Mouse (Mus musculus) embryonic facial prominence, embryonic 12.5 days (tissue): ENCODE data around the gene Csgalnact2. TPM values are rescaled to one million over a fixed set of nuclear protein-coding genes. Genes with fewer than 3 reads are reported as not detected.

Source experiments
- ATAC-seq: fragments of 200-750 bp; cut with Nextera tagmentation; 2 replicates; pipeline ENCODE4 v1.8.0; 2017; ENCODE audit not compliant: insufficient number of reproducible peaks, insufficient read depth, low FRiP score, low TSS enrichment
- H3K27ac ChIP-seq: fragments of 300-500 bp; sonication (generic); 2 replicates; pipeline ENCODE4 v1.5.1; 2016; ENCODE audit warnings: mild to moderate bottlenecking
- H3K27me3 ChIP-seq: fragments of 300-500 bp; sonication (generic); 2 replicates; pipeline ENCODE4 v1.6.1; 2016; ENCODE audit warnings: mild to moderate bottlenecking, moderate library complexity
- H3K36me3 ChIP-seq: fragments of 300-500 bp; sonication (generic); 2 replicates; pipeline ENCODE4 v1.6.1; 2016; ENCODE audit warnings: mild to moderate bottlenecking
- H3K4me1 ChIP-seq: fragments of 300-500 bp; sonication (generic); 2 replicates; pipeline ENCODE4 v1.6.1; 2016
- H3K4me2 ChIP-seq: fragments of 300-500 bp; sonication (generic); replicated peaks from 2 replicates; pipeline ENCODE4 v1.6.1; 2016; ENCODE audit warnings: mild to moderate bottlenecking, moderate library complexity
- H3K4me3 ChIP-seq: fragments of 300-500 bp; sonication (generic); 2 replicates; pipeline ENCODE4 v1.5.1; 2016; ENCODE audit warnings: mild to moderate bottlenecking
- H3K9ac ChIP-seq: fragments of 300-500 bp; sonication (generic); 2 replicates; pipeline ENCODE4 v1.6.1; 2016; ENCODE audit warnings: mild to moderate bottlenecking, moderate library complexity
- H3K9me3 ChIP-seq: fragments of 300-500 bp; sonication (generic); 2 replicates; pipeline ENCODE4 v1.6.1; 2016; ENCODE audit warnings: mild to moderate bottlenecking, moderate library complexity
- WGBS: fragments of 180-500 bp; shearing (Covaris S2); methylation state at CpG from one replicate; pipeline ENCODE4 v1.1.7; 2016; 5-methylcytosine and 5-hydroxymethylcytosine counted together
- polyA plus RNA-seq: library from polyadenylated mRNA; unstranded; fragments of >200 nt; fragmentation: Nextera tagmentation; extraction: Ambion mirVana; gene quantifications from 2 replicates; pipeline ENCODE4 v1.2.1, GENCODE M21; 2016

Gene Csgalnact2
- polyA plus RNA-seq, 1 experiment from 2014 or later, result 14.2 TPM

- no peak for ATAC-seq
- Histone ChIP-seq H3K4me3 (no peak overlapping the region), H3K27me3 (no peaks in the 10 kb centered on the region), H3K4me1 (no peaks in the 10 kb centered on the region), H3K9me3 (no peaks in the 10 kb centered on the region), H3K36me3 (no peaks in the 10 kb centered on the region), H3K4me2 (no peak overlapping the region), H3K9ac (no peak overlapping the region), H3K27ac (no peak overlapping the region)
- 81% methylated on average over 3 of the region's 3 CpGs for WGBS
Observed at GRCm38 (mm10) chr6:118082384-118082783, 56.6 kb downstream of the Csgalnact2 start.

GRCm38 (mm10) chr6:118080711-118081110 lies 58.2 kb downstream of the Csgalnact2 start:
- no peak overlapping the region for H3K9ac ChIP-seq
- H3K4me2 ChIP-seq, result no peak overlapping the region
- no peaks in the 10 kb centered on the region for H3K9me3 ChIP-seq
- no peak overlapping the region for H3K4me3 ChIP-seq
- H3K36me3 ChIP-seq, result no peaks in the 10 kb centered on the region
- 84% methylated on average over 4 of the region's 4 CpGs for WGBS
- no peaks in the 10 kb centered on the region for H3K27me3 ChIP-seq
- ATAC-seq, result no peak
- H3K4me1 ChIP-seq, result no peaks in the 10 kb centered on the region
- H3K27ac ChIP-seq, result no peak overlapping the region

GRCm38 (mm10) chr6:118079762-118080465 lies 59.0 kb downstream of the Csgalnact2 start:
- H3K27ac ChIP-seq, result no peak overlapping the region
- H3K36me3 ChIP-seq, result no peaks in the 10 kb centered on the region
- 56% methylated on average over 10 of the region's 10 CpGs for WGBS
- no peak overlapping the region for H3K4me3 ChIP-seq
- no peaks in the 10 kb centered on the region for H3K27me3 ChIP-seq
- H3K9me3 ChIP-seq, result no peaks in the 10 kb centered on the region
- H3K9ac ChIP-seq, result no peak overlapping the region
- no peaks in the 10 kb centered on the region for H3K4me1 ChIP-seq
- no peak for ATAC-seq
- no peak overlapping the region for H3K4me2 ChIP-seq

GRCm38 (mm10) chr6:118079292-118079691 lies 59.6 kb downstream of the Csgalnact2 start:
- Histone ChIP-seq H3K36me3 (no peaks in the 10 kb centered on the region), H3K4me3 (no peak overlapping the region), H3K9ac (no peak overlapping the region), H3K9me3 (no peaks in the 10 kb centered on the region), H3K27me3 (no peaks in the 10 kb centered on the region), H3K4me2 (no peak overlapping the region), H3K27ac (no peak overlapping the region), H3K4me1 (peaks cover 3% of the 10 kb centered on the region; the same call in 1 of the 2 replicates)
- no peak for ATAC-seq
- 64% methylated on average over 3 of the region's 3 CpGs for WGBS

- Histone ChIP-seq H3K27me3 (no peaks in the 10 kb centered on the region), H3K9ac (no peak overlapping the region), H3K27ac (no peak overlapping the region), H3K4me1 (peaks cover 3% of the 10 kb centered on the region; the same call in 1 of the 2 replicates), H3K36me3 (no peaks in the 10 kb centered on the region), H3K9me3 (no peaks in the 10 kb centered on the region), H3K4me3 (no peak overlapping the region), H3K4me2 (no peak overlapping the region)
- ATAC-seq, result no peak
- WGBS, result 70% methylated on average over 10 of the region's 10 CpGs
Observed at GRCm38 (mm10) chr6:118078751-118079150, 60.2 kb downstream of the Csgalnact2 start.

GRCm38 (mm10) chr6:118077421-118077820 lies 61.5 kb downstream of the Csgalnact2 start:
- H3K27me3 ChIP-seq, result no peaks in the 10 kb centered on the region
- no peak for ATAC-seq
- no peaks in the 10 kb centered on the region for H3K36me3 ChIP-seq
- no peak overlapping the region for H3K27ac ChIP-seq
- H3K4me3 ChIP-seq, result no peak overlapping the region
- H3K4me2 ChIP-seq, result no peak overlapping the region
- H3K9ac ChIP-seq, result no peak overlapping the region
- no peaks in the 10 kb centered on the region for H3K9me3 ChIP-seq
- WGBS, result 68% methylated on average over 7 of the region's 7 CpGs
- peaks cover 3% of the 10 kb centered on the region; the same call in 1 of the 2 replicates for H3K4me1 ChIP-seq

GRCm38 (mm10) chr6:118076748-118077147 lies 62.2 kb downstream of the Csgalnact2 start:
- H3K27me3 ChIP-seq, result no peaks in the 10 kb centered on the region
- no peaks in the 10 kb centered on the region for H3K36me3 ChIP-seq
- H3K4me3 ChIP-seq, result no peak overlapping the region
- H3K4me1 ChIP-seq, result peaks cover 3% of the 10 kb centered on the region; the same call in 1 of the 2 replicates
- H3K4me2 ChIP-seq, result no peak overlapping the region
- no peak overlapping the region for H3K9ac ChIP-seq
- no peaks in the 10 kb centered on the region for H3K9me3 ChIP-seq
- H3K27ac ChIP-seq, result no peak overlapping the region
- 82% methylated on average over 8 of the region's 8 CpGs for WGBS
- no peak for ATAC-seq

- Histone ChIP-seq H3K36me3 (no peaks in the 10 kb centered on the region), H3K9ac (no peak overlapping the region), H3K27me3 (no peaks in the 10 kb centered on the region), H3K27ac (no peak overlapping the region), H3K9me3 (no peaks in the 10 kb centered on the region), H3K4me1 (peaks cover 3% of the 10 kb centered on the region; the same call in 1 of the 2 replicates), H3K4me2 (no peak overlapping the region), H3K4me3 (no peak overlapping the region)
- 81% methylated on average over 3 of the region's 3 CpGs for WGBS
- no peak for ATAC-seq
Observed at GRCm38 (mm10) chr6:118076256-118076655, 62.7 kb downstream of the Csgalnact2 start.

GRCm38 (mm10) chr6:118074151-118074550 lies 64.8 kb downstream of the Csgalnact2 start:
- H3K9me3 ChIP-seq, result no peaks in the 10 kb centered on the region
- no peak overlapping the region for H3K27ac ChIP-seq
- H3K4me3 ChIP-seq, result no peak overlapping the region
- peaks cover 3% of the 10 kb centered on the region; the same call in 1 of the 2 replicates for H3K4me1 ChIP-seq
- no peaks in the 10 kb centered on the region for H3K36me3 ChIP-seq
- 36% methylated on average over 3 of the region's 3 CpGs for WGBS
- H3K27me3 ChIP-seq, result no peaks in the 10 kb centered on the region
- no peak for ATAC-seq
- H3K4me2 ChIP-seq, result no peak overlapping the region
- H3K9ac ChIP-seq, result no peak overlapping the region

- no peak for ATAC-seq
- 81% methylated on average over 1 of the region's 1 CpGs for WGBS
- Histone ChIP-seq H3K4me1 (peaks cover 3% of the 10 kb centered on the region; the same call in 1 of the 2 replicates), H3K36me3 (no peaks in the 10 kb centered on the region), H3K4me2 (no peak overlapping the region), H3K27ac (no peak overlapping the region), H3K9me3 (no peaks in the 10 kb centered on the region), H3K27me3 (peaks cover 7% of the 10 kb centered on the region), H3K4me3 (no peak overlapping the region), H3K9ac (no peak overlapping the region)
Observed at GRCm38 (mm10) chr6:118072176-118072575, 66.8 kb downstream of the Csgalnact2 start.

- no peak overlapping the region for H3K27ac ChIP-seq
- H3K9ac ChIP-seq, result no peak overlapping the region
- no peaks in the 10 kb centered on the region for H3K9me3 ChIP-seq
- 83% methylated on average over 3 of the region's 3 CpGs for WGBS
- no peaks in the 10 kb centered on the region for H3K36me3 ChIP-seq
- H3K4me3 ChIP-seq, result no peak overlapping the region
- no peak for ATAC-seq
- H3K4me1 ChIP-seq, result peaks cover 8% of the 10 kb centered on the region
- H3K4me2 ChIP-seq, result no peak overlapping the region
- H3K27me3 ChIP-seq, result peaks cover 15% of the 10 kb centered on the region
Observed at GRCm38 (mm10) chr6:118071416-118071815, 67.5 kb downstream of the Csgalnact2 start.

- no peak for ATAC-seq
- H3K27me3 ChIP-seq, result peaks cover 19% of the 10 kb centered on the region
- no peak overlapping the region for H3K9ac ChIP-seq
- H3K36me3 ChIP-seq, result no peaks in the 10 kb centered on the region
- no peak overlapping the region for H3K27ac ChIP-seq
- H3K4me3 ChIP-seq, result no peak overlapping the region
- 82% methylated on average over 4 of the region's 4 CpGs for whole genome bisulfite sequencing
- no peak overlapping the region for H3K4me2 ChIP-seq
- peaks cover 12% of the 10 kb centered on the region for H3K4me1 ChIP-seq
- H3K9me3 ChIP-seq, result no peaks in the 10 kb centered on the region
Observed at GRCm38 (mm10) chr6:118071013-118071350, 68.0 kb downstream of the Csgalnact2 start.
